Mouse (Mus musculus): ENCODE results near the gene Git1. TPM values are rescaled to one million over a fixed set of nuclear protein-coding genes. Genes with fewer than 3 reads are reported as not detected.

Gene Git1
- polyA plus RNA-seq (2012; rRNA removed), result 55.4 and 69.2 TPM in 2 replicates

- DNase-seq (ENCODE audit: low read depth), result no peak
Measured at GRCm38 (mm10) chr11:77493512-77494343, at the start of gene Git1. Gene Git1, plus strand, starts transcription at chr11:77493562.

- no peak for DNase-seq (ENCODE audit: low read depth)
Measured at GRCm38 (mm10) chr11:77444939-77445338, 48.4 kb upstream of the Git1 start.

- DNase-seq (ENCODE audit: low read depth), result no peak
Measured at GRCm38 (mm10) chr11:77446628-77447041, 46.7 kb upstream of the Git1 start.

GRCm38 (mm10) chr11:77449224-77449623, 44.1 kb upstream of the Git1 start:
- no peak for DNase-seq (ENCODE audit: low read depth)

- no peak for DNase-seq (ENCODE audit: low read depth)
Measured at GRCm38 (mm10) chr11:77451670-77452069, 41.7 kb upstream of the Git1 start.

GRCm38 (mm10) chr11:77453388-77453787, 40.0 kb upstream of the Git1 start:
- no peak for DNase-seq (ENCODE audit: low read depth)

- no peak for DNase-seq (ENCODE audit: low read depth)
Measured at GRCm38 (mm10) chr11:77455770-77456510, 37.4 kb upstream of the Git1 start.

- DNase-seq (ENCODE audit: low read depth), result no peak
Measured at GRCm38 (mm10) chr11:77456866-77457265, 36.5 kb upstream of the Git1 start.

- no peak for DNase-seq (ENCODE audit: low read depth)
Measured at GRCm38 (mm10) chr11:77461856-77462255, 31.5 kb upstream of the Git1 start.

- DNase-seq (ENCODE audit: low read depth), result no peak
Measured at GRCm38 (mm10) chr11:77462283-77463100, 30.9 kb upstream of the Git1 start, which contains the start of gene Coro6. Gene Coro6, plus strand, starts transcription at chr11:77462411.

GRCm38 (mm10) chr11:77463101-77463445, 30.3 kb upstream of the Git1 start:
- no peak for DNase-seq (ENCODE audit: low read depth)

GRCm38 (mm10) chr11:77463786-77464185, 29.6 kb upstream of the Git1 start:
- no peak for DNase-seq (ENCODE audit: low read depth)

- no peak for DNase-seq (ENCODE audit: low read depth)
Measured at GRCm38 (mm10) chr11:77464684-77465083, 28.7 kb upstream of the Git1 start.

- no peak for DNase-seq (ENCODE audit: low read depth)
Measured at GRCm38 (mm10) chr11:77465111-77465510, 28.3 kb upstream of the Git1 start.

- DNase-seq (ENCODE audit: low read depth), result no peak
Measured at GRCm38 (mm10) chr11:77466544-77466943, 26.8 kb upstream of the Git1 start.

- no peak for DNase-seq (ENCODE audit: low read depth)
Measured at GRCm38 (mm10) chr11:77467157-77467556, 26.2 kb upstream of the Git1 start.

GRCm38 (mm10) chr11:77467784-77468183, 25.6 kb upstream of the Git1 start:
- DNase-seq (ENCODE audit: low read depth), result no peak

- DNase-seq (ENCODE audit: low read depth), result no peak
Measured at GRCm38 (mm10) chr11:77468397-77468796, 25.0 kb upstream of the Git1 start.

- no peak for DNase-seq (ENCODE audit: low read depth)
Measured at GRCm38 (mm10) chr11:77471407-77471806, 22.0 kb upstream of the Git1 start.

- DNase-seq (ENCODE audit: low read depth), result no peak
Measured at GRCm38 (mm10) chr11:77472775-77473174, 20.6 kb upstream of the Git1 start.

- no peak for DNase-seq (ENCODE audit: low read depth)
Measured at GRCm38 (mm10) chr11:77476216-77476615, 17.1 kb upstream of the Git1 start.

GRCm38 (mm10) chr11:77476895-77477294, 16.5 kb upstream of the Git1 start:
- DNase-seq (ENCODE audit: low read depth), result no peak
